Mouse (Mus musculus): ENCODE results near the gene Zfp316.
A peak's percentile ranks its signal among the peaks of the same experiment; 100 is the strongest.

Gene Zfp316

GRCm38 (mm10) chr5:143269363-143270150 lies at the start of gene Zfp316:
TSS of gene Zfp316 (minus strand) at chr5:143270022.
- DNase-seq (ENCODE audit: low spot score): peak; percentile 33

GRCm38 (mm10) chr5:143317288-143317610 lies 47.4 kb upstream of the Zfp316 start:
- DNase-seq (ENCODE audit: low spot score): no peak

- no peak for DNase-seq (ENCODE audit: low spot score)
Observed at GRCm38 (mm10) chr5:143316605-143317287, 46.9 kb upstream of the Zfp316 start.

DNA sequence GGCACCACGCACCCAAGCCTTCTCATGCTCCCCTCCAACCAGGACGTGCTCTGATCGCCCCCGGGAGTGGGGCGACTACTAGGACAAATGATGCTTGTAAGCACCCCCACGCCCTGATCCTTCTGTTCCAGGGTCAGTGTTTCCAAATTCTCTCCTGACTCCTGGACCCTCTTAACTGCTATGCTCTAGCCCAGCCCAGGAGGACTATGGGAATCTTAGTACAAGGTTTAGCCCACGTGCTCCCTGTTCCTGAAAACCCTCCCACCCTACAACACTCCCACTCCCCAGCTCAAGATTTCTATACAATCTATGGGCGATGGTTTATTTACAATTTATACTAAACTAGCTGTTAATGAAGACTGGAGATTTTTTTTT lies 45.7 kb upstream of the Zfp316 start:
- DNase-seq (ENCODE audit: low spot score): no peak

DNA sequence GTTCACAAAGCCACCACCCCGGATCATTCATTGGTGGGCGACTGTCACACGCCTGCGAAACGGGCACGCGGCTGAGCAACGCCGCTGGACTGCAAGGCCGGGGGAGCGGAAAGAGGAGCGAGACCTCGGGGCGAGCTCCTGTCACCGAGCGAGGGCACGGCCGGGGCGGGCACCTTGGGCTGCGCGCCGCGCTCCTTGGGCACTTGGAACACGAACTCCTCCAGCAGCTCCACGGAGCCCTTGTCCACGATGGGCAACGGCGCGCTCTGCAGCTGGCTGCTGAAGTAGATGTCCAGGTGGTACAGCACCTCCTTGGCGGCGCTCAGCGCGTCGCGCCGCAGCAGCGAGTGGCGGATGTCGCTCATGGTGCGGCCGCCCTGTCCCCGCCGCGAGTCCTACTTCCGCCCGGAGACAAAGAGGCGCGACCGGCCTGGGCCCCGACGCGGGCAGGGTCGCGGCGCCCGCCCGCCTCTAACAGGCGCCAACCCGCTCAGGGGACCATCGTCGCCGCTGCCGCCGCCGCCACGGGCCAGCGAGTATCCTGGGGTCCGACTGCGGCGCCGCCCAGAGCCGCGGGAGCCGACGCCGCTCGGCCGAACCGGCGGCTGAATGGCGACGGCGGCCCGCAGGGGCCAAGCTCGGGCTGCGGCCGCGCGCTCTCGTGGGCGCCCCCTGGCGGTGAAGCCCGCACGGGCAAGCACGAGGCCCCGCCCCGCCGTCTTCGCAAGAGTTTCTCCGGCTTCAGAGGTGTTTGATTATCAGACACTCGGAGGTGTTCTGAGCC lies 45.1 kb upstream of the Zfp316 start, which contains the start of gene E130309D02Rik:
Gene E130309D02Rik, minus strand, starts transcription at position 631 of the 784 bp plus-strand sequence.
- peak; percentile 89 for DNase-seq (ENCODE audit: low spot score)

GRCm38 (mm10) chr5:143314183-143314729 lies 44.4 kb upstream of the Zfp316 start:
- DNase-seq (ENCODE audit: low spot score): no peak

- peak; percentile 75 for DNase-seq (ENCODE audit: low spot score)
Observed at GRCm38 (mm10) chr5:143311886-143312285, 42.1 kb upstream of the Zfp316 start.

DNA sequence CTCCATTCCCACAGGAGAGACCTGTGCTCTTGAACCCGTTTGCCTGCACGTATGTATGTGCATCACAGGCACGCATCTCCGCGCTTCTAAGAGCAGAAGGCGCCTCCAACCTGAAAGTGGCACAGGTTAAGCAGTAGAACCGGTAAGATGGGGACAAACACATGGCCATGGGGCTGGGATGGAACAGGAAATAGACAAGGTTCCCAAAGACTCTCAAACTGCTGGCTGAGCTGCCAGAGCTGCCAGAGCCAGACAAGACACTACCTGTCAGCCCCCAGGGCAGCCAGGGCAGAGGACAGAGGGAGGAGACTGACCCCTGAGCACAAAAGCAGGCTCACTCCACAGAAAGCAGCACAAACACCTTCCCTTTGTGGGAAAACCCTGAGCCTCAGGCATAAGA lies 40.1 kb upstream of the Zfp316 start:
- no peak for DNase-seq (ENCODE audit: low spot score)

DNA sequence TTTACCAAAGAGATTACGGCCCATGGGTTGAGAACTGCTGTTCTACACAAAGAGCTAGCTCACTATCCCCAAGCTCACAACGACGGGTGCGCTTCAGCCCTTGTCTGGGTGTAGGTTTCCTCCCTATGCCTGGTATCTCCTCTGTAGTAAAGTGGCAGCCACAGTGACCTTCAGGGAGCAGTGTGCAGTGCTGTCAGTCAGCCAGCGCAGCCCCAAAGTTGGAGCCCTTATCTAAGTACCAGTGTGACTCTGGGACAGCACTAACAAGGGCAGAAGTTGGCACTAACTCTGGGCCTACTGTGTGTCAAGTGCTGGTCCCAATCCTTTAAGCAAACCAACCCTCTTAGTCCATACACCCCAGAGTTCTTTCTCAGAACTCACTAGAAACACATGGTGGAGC lies 39.0 kb upstream of the Zfp316 start:
- no peak for DNase-seq (ENCODE audit: low spot score)

DNA sequence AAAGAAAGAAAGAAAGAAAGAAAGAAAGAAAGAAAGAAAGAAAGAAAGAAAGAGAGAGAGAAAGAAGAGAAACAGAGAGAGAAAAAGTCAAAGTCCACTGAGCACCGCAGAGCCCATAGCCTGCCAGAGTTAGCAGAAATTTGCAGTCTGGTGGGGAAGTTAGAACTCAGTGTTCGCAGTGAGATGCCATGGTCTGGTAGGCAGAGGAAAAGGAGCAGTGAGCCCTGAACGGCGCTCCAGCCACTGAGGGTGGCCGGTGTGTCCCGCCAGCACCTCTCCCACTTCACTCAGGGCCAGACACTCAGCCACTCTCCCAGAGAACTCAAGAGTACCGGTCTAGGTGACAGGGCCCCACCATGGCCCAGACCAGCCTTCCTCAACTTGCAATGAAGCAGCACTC lies 34.4 kb upstream of the Zfp316 start:
- no peak for DNase-seq (ENCODE audit: low spot score)

- DNase-seq (ENCODE audit: low spot score): no peak
Observed at GRCm38 (mm10) chr5:143301296-143301695, 31.5 kb upstream of the Zfp316 start.

GRCm38 (mm10) chr5:143299686-143300085 lies 29.9 kb upstream of the Zfp316 start:
- DNase-seq (ENCODE audit: low spot score): peak; percentile 47

- DNase-seq (ENCODE audit: low spot score): no peak
Observed at GRCm38 (mm10) chr5:143298391-143298790, 28.6 kb upstream of the Zfp316 start.

GRCm38 (mm10) chr5:143297986-143298385 lies 28.2 kb upstream of the Zfp316 start:
- no peak for DNase-seq (ENCODE audit: low spot score)

GRCm38 (mm10) chr5:143295330-143295729 lies 25.5 kb upstream of the Zfp316 start:
- DNase-seq (ENCODE audit: low spot score): no peak

DNA sequence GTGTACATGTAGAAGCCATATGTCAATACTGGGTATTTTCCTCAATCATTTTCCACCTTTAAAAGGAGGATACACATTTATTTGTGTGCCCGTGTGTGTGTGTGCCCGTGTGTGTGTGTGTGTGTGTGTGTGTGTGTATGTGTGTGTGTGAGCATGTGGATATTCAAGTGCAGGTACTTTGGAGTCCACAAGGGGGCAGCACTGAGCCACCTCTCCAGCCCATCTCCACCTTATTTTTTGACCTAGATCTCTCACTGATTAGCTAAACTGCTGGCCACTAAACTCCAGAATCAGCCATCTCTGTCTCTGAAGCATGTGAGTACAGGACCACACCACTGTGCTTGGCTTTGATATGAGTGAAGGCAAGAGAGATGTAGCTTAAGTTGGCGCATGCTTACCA lies 25.0 kb upstream of the Zfp316 start:
- no peak for DNase-seq (ENCODE audit: low spot score)

GRCm38 (mm10) chr5:143293404-143293803 lies 23.6 kb upstream of the Zfp316 start, which contains the start of gene Zfp853:
TSS of gene Zfp853 (minus strand) at chr5:143293623.
- DNase-seq (ENCODE audit: low spot score): no peak

DNA sequence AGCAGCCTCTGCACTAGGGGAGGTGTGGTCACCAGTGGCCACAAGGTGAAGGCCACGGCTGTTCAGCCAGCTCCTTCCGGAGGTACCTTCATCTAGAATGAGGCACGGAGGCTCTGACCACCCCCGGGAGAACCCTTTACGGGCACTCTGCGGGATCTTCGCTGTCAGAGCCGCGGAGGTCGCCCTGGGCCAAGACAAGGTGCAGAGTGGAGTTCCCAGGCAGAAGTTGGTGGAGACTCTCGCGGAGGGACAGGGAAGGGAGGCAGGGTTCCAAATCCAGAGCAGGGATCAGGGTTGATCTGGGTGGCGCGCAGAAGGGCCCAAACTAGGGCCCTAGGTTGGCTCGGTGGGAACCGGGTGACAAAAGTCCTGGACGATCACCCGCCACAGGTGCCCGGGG lies 23.1 kb upstream of the Zfp316 start:
- DNase-seq (ENCODE audit: low spot score): no peak

DNA sequence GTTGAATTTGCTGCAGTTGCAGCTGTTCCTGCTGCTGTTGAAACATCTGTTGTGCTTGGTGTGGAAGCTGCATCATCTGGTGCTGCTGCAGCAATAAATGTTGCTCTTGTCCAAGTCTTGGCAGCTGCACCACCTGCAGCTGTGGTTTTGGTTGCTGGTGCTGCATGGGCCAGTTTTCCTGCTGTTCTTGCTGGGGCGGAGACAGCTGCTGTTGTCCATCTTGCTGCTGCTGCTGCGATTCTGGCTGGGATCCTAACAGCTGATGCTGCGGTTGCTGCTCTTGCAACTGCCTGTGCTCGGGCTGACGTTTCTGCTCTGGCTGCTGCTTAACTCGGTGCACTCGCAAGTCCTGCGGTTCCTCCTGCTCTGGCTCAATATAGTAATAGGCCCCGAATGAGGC lies 19.5 kb upstream of the Zfp316 start:
- no peak for DNase-seq (ENCODE audit: low spot score)

GRCm38 (mm10) chr5:143288378-143288911 lies 18.6 kb upstream of the Zfp316 start:
- DNase-seq (ENCODE audit: low spot score): no peak

DNA sequence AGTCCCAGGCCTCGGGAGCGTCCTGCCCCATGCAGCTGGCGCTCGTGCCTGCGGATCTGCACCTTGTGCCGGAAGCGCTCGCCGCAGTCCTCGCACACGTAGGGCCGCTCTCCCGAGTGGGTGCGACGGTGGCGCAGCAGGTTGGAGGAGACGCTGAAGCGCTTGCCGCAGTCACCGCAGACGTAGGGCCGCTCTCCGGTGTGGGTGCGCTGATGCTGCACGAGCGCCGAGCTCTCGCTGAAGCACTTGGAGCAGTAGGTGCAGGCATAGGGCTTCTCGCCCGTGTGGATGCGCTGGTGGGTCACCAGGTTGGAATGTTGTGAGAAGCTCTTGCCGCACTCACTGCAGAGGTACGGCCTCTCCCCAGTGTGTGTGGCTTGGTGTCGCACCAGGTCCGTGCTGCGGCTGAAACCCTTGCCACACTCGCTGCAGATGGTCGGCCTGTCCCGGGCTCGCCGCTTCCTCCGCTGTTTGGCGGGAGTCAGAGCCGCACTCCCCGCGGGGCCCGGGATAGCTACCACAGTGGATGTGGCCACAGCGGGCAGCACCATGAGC lies 18.0 kb upstream of the Zfp316 start:
- DNase-seq (ENCODE audit: low spot score): no peak

GRCm38 (mm10) chr5:143284762-143285161 lies 14.9 kb upstream of the Zfp316 start:
- no peak for DNase-seq (ENCODE audit: low spot score)

All from spleen, adult 12 weeks (tissue).